Mouse (Mus musculus) testis, adult 2 months (tissue): ENCODE measurements around the gene Ang2.

Experiments
- CTCF ChIP-seq: fragments of 200-500 bp; IDR thresholded peaks from 2 replicates; pipeline ENCODE4 v1.5.1; 2012; ENCODE audit warnings: low read depth, mild to moderate bottlenecking, inconsistent platforms, low read length, moderate library complexity; ENCODE audit not compliant: control insufficient read depth, insufficient read depth, insufficient replicate concordance
- POLR2A ChIP-seq: fragments of 200-500 bp; IDR thresholded peaks from 2 replicates; pipeline ENCODE4 v1.6.1; 2012; ENCODE audit warnings: low read depth, mild to moderate bottlenecking, inconsistent platforms, low read length, moderate library complexity; ENCODE audit not compliant: control insufficient read depth

DNA sequence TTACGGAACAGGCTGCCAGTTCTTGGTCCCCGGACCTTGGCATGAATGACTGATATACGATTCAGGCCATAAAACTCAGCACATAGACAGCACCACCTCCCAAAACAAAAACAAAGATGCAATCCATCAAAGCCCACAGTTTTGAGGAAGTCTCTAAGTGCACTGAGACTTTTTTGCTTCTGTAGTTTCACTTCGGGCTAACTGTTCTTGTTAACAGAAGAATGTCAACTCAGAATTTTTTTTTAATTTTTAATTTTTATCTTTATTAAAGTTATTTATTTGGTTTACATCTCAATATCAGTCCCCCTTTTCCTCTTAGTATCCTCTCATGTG lies 42.2 kb downstream of the Ang2 start:
- TF ChIP-seq POLR2A: no peak
- no peak for TF ChIP-seq CTCF
